In the genomic region with DNA sequence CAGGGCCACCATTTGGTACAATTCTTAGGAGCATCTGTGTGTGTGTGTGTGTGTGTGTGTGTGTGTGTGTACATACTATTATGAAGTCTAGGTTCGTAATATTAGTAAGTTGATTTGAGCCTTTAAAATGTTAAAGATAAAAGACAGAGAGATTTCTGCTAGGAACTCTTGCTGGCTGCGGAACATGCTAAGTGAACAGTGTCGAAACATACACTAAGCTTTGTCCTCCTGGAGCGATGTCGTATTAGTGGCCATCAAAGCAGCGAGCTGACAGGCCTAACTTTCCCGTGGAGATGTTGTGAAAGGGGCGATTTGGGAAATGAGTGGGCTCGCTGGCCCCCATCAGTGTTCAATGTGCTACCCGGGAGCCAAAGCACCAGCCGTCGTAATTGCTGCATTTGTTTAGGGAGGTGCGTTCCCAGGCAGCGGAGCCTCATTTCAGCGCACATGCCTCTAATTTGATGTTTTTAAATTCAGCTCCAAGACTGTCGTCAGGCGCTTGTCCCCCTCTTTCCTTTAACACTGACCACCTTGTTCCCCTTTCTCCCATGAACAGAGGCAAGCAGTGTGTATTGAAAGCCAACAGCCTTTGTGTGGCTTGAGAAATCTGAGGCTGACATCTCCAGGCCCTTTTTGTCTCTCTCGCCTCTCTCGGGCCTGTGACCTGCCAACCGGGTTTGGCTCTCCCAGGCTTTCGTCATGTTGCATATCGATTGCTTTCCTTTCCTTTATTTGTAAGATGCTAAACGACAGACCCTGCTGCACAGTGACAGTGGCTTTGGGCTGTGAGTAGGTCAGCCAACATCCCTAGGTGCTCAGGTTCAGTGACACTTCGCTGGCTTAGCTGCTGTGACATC, we compare ENCODE assay signal across 9 mouse cellular contexts.
DNase-seq lines count a peak whose midpoint lies in the region; ATAC-seq lines count a peak whose summit lies in the region.
"Had no signal": no experiment of that assay in that cellular context is flagged by ENCODE, and none has a peak within 500 bp of the region (broad histone marks: within the 10 kb centered on the region; RNA-seq: fewer than 3 reads in every experiment).

No protein-coding gene starts in this region.

- no peaks in the 10 kb centered on the region for H3K9me3 ChIP-seq in forebrain, embryonic 13.5 days (replicated peaks)
- H3K9me3 ChIP-seq: megakaryocyte, embryonic 14.5 days had no signal

- H3K4me1 ChIP-seq in forebrain, embryonic 13.5 days, result peaks cover 72% of the 10 kb centered on the region
- H3K4me1 ChIP-seq: megakaryocyte, embryonic 14.5 days had no signal

- ATAC-seq in forebrain, embryonic 13.5 days, result peak; percentile 86

- no peak overlapping the region for H3K4me3 ChIP-seq in forebrain, embryonic 13.5 days
- H3K4me3 ChIP-seq: megakaryocyte, embryonic 14.5 days had no signal

- peak; percentile 66 for DNase-seq in brain, embryonic 18.5 days (ENCODE audit: low read depth, low spot score)
- peak; percentile 18 to 22 for DNase-seq in layer of hippocampus, postnatal 25 days (ENCODE audit: extremely low spot score in 1 of 2, low spot score in 1 of 2)
- DNase-seq in mesoderm, embryonic 11.5 days (ENCODE audit: low read depth, low spot score), result peak; percentile 16
- no peak for DNase-seq in adrenal gland, adult 8-10 months
- no peak for DNase-seq in heart, postnatal 4 days
- no peak for DNase-seq in gastrocnemius, postnatal 4 days (ENCODE audit: low spot score in 2 of 2)
- DNase-seq in spleen, postnatal 4 days (ENCODE audit: low spot score in 2 of 2), result no peak

- H3K27ac ChIP-seq in forebrain, embryonic 13.5 days, result peak overlapping the region; percentile 96

- H3K4me2 ChIP-seq in forebrain, embryonic 13.5 days, result peak overlapping the region; percentile 26

- H3K9ac ChIP-seq in forebrain, embryonic 13.5 days, result peak overlapping the region; percentile 40

- H3K36me3 ChIP-seq in forebrain, embryonic 13.5 days (ENCODE audit: poor library complexity, severe bottlenecking), result no peaks in the 10 kb centered on the region

- H3K27me3 ChIP-seq in forebrain, embryonic 13.5 days, result no peaks in the 10 kb centered on the region
- H3K27me3 ChIP-seq: megakaryocyte, embryonic 14.5 days had no signal

- WGBS in forebrain, embryonic 13.5 days, result 8% methylated on average over 24 of the region's 24 CpGs

Comparison
In these comparisons a context has a peak if more than half of its experiments do, and no peak if none do; other contexts are left out.
1. DNase-seq: peak in brain, embryonic 18.5 days (single experiment), layer of hippocampus, postnatal 25 days (2 of 2) and mesoderm, embryonic 11.5 days (single experiment); none in adrenal gland, adult 8-10 months (single experiment), heart, postnatal 4 days (single experiment), gastrocnemius, postnatal 4 days (0 of 2) and spleen, postnatal 4 days (0 of 2).